Mouse (Mus musculus): ENCODE results near the gene Arhgap32. TPM values are rescaled to one million over a fixed set of nuclear protein-coding genes. Genes with fewer than 3 reads are reported as not detected.

The Arhgap32 gene
- total RNA-seq, 2 experiments from 2014 or later, result 450 to 496 TPM

DNA sequence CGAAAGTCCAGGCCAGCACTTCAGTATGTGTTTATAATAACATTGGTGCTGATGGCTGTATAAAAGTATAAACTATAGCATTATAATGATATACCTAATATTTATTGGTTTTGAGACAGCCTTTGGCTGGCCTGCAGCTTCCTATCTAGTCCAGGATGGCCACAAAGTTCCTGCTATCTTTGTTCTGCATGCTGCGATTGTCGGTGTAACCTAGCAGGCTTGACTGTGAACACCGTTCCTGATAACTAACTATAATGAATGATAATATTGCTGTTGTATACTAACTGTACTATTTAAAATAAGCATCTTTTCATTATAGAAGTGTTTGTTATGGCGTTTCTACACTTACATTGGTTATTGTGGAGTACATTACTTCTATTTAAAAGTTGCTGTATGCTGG lies 124.5 kb downstream of the Arhgap32 start:
- DNase-seq (ENCODE audit: extremely low spot score in 1 of 2, low spot score in 2 of 2), result no peak
- Histone ChIP-seq H3K27ac (no peak overlapping the region), H3K4me3 (no peak overlapping the region)
- intact Hi-C loops (cut with DNase I), result no loop called here
- TF ChIP-seq CTCF (IDR thresholded peaks at IDR 0.05), result no peak

DNA sequence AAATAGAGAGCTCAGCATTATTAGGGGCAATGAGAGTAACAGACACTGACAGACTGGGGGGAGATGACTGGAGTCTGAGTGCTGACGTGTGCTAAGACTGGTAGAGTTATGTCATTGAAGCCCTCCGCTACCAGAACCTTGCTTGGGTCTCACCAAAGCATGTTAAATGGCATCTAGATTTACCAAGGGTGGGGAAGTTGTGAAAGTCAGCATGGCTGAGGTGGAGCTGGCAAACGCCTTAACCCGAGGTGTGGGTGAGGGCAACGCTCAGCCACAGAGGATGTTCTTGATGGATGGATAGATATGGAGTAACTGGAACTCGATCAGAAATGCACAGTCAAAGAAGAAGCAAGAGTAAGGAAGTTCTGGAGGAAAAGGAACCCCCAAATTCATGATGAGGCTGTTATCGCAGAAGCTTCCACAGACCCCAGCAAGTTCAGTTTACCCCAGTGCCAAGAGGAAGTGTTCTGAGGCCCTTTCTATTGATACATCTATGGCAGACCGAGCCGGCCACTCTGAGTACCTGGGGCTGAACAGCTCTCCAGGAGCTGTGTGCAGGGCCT lies 125.8 kb downstream of the Arhgap32 start:
- no peak for DNase-seq (ENCODE audit: extremely low spot score in 1 of 2, low spot score in 2 of 2)
- Histone ChIP-seq H3K4me3 (no peak overlapping the region), H3K27ac (no peak overlapping the region)
- intact Hi-C loops (cut with DNase I), result no loop called here
- no peak for TF ChIP-seq CTCF (IDR thresholded peaks at IDR 0.05)

DNA sequence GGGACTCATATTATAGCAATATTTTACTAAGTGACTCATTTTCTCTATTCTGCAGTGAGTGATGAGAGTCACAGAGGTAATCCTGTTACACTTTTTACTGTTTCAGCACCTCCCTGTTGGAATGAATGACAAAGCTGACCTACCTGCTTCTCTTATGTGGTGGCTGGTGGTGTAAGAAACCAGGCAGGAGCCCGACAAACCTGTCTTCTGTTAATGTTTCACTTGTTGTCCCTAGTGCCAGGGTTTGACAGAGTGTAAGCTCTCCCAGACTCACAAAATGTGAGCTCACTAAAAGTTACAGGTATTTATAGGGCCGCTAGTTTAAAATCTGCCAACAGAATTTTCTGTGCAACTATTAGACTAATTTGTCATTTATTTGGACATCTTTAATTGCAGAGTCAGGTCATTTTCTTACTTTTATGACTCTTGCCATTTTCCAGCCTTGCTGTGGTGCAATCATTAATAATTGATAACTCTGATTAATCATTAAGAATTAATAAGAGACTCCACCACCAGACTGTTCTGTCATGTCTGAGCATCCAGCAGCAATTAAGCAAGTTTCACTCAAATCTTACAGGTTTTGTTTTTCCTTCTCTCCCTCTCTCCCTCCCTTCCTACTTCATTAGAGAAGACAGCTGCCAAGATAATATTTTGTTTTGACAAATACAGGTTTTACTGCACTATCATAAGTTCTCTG lies 127.1 kb downstream of the Arhgap32 start:
- DNase-seq (ENCODE audit: extremely low spot score in 1 of 2, low spot score in 2 of 2), result no peak
- TF ChIP-seq CTCF (IDR thresholded peaks at IDR 0.05), result no peak
- intact Hi-C loops (cut with DNase I), result no loop called here
- Histone ChIP-seq H3K4me3 (no peak overlapping the region), H3K27ac (no peak overlapping the region)

DNA sequence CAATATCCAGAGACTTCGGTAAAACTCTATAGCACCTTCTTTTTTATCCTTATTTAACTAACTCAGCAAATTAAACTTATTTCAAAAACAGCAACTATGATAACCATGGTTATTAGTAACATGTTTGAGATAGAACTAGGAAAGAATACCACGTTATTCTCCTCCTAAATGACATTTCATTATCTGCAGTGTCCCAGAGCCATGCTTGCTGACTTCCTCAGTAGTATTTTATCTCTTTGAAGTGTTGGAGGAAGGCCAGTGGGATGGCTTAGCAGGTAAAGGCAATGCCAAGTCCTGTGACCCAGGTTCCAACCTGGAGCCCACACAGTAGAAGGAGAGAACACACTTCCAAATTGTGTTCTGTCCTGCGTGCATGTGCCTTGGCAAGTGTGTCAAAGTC lies 129.3 kb downstream of the Arhgap32 start:
- H3K4me3 ChIP-seq, result no peak overlapping the region
- H3K27ac ChIP-seq, result no peak overlapping the region
- intact Hi-C loops (cut with DNase I), result no loop called here
- no peak for TF ChIP-seq CTCF (IDR thresholded peaks at IDR 0.05)
- DNase-seq (ENCODE audit: extremely low spot score in 1 of 2, low spot score in 2 of 2), result no peak

DNA sequence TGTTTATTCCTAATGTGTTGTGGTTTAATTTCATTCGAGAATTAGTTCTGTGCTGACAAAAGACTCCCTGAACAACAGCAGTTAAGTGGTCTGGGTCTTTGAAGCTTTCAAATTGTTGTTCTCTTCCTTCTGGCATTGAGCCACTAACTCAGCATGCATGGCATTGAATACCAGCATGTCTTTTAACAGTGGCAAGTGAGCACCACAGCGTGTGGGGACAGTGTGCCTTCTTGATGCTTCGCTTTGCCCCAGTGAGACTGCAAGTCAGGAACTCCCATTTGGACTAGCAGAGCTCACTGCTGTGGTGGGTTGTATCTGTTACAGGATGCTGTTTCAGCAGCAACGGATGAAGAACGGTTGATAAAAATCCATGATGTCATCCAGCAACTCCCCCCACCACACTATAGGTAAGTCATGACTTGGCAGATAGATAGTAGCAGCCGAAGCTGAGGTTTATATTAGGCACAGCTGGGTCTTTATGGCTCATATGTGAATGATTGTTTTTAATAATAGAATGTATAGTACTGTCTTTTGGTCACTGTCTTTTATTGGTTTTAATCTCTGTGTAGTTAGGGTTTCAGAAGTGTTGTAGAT lies 130.3 kb downstream of the Arhgap32 start:
- intact Hi-C loops (cut with DNase I), result no loop called here
- H3K4me3 ChIP-seq, result no peak overlapping the region
- TF ChIP-seq CTCF (IDR thresholded peaks at IDR 0.05), result no peak
- H3K27ac ChIP-seq, result no peak overlapping the region
- no peak for DNase-seq (ENCODE audit: extremely low spot score in 1 of 2, low spot score in 2 of 2)

DNA sequence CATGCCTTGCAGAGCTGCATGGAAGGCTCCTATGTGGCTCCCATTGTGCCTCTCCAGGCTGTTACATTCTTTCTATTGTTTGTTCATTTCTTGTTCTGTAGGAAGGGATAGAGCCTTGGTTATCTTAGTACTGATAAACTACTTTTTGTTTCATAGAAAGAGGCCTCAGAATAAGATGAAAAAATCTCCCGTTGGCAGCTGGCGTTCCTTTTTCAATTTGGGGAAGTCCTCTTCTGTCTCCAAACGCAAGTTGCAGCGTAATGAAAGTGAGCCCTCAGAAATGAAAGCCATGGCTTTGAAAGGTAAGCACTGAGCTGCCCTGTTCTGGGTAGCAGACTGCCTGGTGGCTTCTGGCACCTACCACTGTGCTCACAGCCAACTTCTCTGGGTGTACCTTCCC lies 134.6 kb downstream of the Arhgap32 start:
- no peak overlapping the region for H3K27ac ChIP-seq
- H3K4me3 ChIP-seq, result no peak overlapping the region
- DNase-seq (ENCODE audit: extremely low spot score in 1 of 2, low spot score in 2 of 2), result no peak
- intact Hi-C loops (cut with DNase I), result no loop called here
- TF ChIP-seq CTCF (IDR thresholded peaks at IDR 0.05), result no peak

DNA sequence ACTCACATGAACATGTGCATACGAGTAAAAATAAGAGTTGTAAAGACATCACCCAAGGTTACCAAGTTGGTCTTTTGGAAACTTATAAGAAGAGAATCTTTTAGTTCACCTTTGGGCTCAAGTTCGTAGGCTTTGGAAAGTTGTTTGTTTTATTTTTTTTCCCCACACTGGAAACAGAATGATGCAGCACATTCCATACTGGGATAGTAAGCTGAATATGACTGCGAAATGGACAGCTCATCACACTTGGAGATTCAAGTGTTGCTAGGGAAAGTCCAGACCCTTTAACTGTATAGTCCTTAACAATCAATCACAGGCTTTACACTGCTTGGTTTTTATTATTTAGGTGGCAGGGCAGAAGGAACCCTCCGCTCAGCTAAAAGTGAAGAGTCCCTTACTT lies 137.8 kb downstream of the Arhgap32 start:
- intact Hi-C loops (cut with DNase I), result no loop called here
- Histone ChIP-seq H3K27ac (no peak overlapping the region), H3K4me3 (no peak overlapping the region)
- no peak for DNase-seq (ENCODE audit: extremely low spot score in 1 of 2, low spot score in 2 of 2)
- TF ChIP-seq CTCF (IDR thresholded peaks at IDR 0.05), result no peak

DNA sequence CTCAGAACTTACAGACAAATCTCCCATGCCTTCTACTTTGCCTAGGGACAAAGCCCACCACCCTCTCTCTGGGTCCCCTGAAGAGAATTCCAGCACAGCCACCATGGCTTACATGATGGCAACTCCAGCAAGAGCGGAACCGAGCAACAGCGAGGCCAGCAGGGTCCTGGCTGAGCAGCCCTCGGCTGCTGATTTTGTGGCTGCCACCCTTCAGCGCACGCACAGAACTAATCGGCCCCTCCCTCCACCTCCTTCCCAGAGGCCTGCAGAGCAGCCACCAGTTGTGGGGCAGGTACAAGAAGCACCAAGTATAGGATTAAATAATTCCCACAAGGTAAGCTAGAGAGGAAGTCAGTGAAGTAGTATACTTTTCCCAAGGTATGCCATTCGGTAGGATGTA lies 141.4 kb downstream of the Arhgap32 start:
- no peak for TF ChIP-seq CTCF (IDR thresholded peaks at IDR 0.05)
- DNase-seq (ENCODE audit: extremely low spot score in 1 of 2, low spot score in 2 of 2), result no peak
- Histone ChIP-seq H3K27ac (no peak overlapping the region), H3K4me3 (no peak overlapping the region)
- intact Hi-C loops (cut with DNase I), result loop anchor here (5.0 kb wide), 1 partner anchor 310 kb away; no protein-coding TSS in a partner anchor

DNA sequence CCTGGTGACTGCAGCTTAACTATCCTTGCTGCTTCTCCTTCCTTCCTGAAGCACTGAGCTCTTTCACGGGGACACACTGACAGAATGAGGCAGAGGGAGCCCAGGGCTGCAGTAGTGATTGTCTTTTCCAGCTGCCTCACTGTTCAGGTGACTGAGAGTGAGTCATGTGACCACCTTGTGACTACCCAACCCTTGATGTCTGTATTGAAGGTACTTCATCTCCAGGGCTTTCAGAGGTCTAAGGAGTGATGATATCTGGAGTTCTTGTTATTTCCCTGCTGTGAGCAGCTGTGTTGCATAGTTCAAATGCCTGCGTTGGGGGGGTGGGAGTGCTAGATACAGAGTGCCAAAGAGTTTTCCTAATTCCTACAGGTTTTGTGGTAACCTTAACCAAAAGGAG lies 141.9 kb downstream of the Arhgap32 start:
- Histone ChIP-seq H3K4me3 (no peak overlapping the region), H3K27ac (no peak overlapping the region)
- DNase-seq (ENCODE audit: extremely low spot score in 1 of 2, low spot score in 2 of 2), result no peak
- intact Hi-C loops (cut with DNase I), result loop anchor here (5.0 kb wide), 1 partner anchor 311 kb away; no protein-coding TSS in a partner anchor
- no peak for TF ChIP-seq CTCF (IDR thresholded peaks at IDR 0.05)

DNA sequence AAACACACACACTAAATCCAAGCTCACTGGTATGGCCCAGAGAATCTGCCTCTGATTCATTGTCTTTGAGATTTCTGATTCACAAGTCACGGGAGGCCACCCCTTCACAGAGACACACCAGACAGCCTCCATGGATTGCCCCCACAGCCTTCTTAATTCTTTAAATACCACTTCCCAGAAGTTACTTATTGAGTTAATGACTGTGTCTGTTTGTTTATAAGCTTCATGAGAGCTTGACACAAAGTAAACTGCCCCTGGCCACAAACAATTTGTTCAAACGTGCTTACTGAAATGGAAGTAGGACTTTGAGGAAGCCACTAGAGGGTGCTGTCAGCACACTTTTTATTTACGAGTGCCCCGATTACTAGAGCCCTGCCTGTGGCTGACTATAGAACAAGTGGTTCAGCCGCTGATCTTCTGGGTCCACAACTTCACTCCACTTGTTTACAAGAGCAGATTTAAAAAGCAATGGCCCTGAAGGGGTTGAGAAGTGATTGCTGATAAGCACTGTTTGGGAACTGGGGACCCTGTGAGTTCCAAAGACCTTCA lies 156.0 kb downstream of the Arhgap32 start:
- peak; percentile 60 for DNase-seq (ENCODE audit: extremely low spot score in 1 of 2, low spot score in 2 of 2)
- intact Hi-C loops (cut with DNase I), result loop anchor here (1.0 to 10.0 kb wide), 4 partner anchors 78 to 975 kb away; no protein-coding TSS in a partner anchor
- H3K4me3 ChIP-seq, result no peak overlapping the region
- TF ChIP-seq CTCF (IDR thresholded peaks at IDR 0.05), result peak; percentile 89
- H3K27ac ChIP-seq, result no peak overlapping the region

DNA sequence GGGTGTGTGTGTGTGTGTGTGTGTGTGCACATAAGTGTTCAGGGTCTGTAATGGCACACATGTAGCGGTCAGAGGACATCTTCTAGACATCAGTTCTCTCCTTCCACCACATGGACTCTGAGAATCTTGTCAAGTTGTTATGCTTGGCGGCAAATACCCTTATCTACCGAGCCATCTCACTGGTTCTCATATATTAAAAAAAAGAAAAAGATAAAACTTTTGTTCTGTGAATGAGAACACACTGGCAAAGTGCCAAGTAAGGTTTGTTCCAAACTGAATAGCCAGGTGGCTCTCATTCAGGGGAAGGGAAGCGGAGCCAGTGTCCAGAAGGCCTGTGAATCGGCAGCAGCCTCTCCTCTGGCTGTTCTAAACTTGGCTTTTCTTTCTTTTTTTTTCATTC lies 162.1 kb downstream of the Arhgap32 start:
- intact Hi-C loops (cut with DNase I), result loop anchor here (10.0 kb wide), 1 partner anchor 287 kb away; no protein-coding TSS in a partner anchor
- no peak for DNase-seq (ENCODE audit: extremely low spot score in 1 of 2, low spot score in 2 of 2)
- Histone ChIP-seq H3K27ac (no peak overlapping the region), H3K4me3 (no peak overlapping the region)
- no peak for TF ChIP-seq CTCF (IDR thresholded peaks at IDR 0.05)

DNA sequence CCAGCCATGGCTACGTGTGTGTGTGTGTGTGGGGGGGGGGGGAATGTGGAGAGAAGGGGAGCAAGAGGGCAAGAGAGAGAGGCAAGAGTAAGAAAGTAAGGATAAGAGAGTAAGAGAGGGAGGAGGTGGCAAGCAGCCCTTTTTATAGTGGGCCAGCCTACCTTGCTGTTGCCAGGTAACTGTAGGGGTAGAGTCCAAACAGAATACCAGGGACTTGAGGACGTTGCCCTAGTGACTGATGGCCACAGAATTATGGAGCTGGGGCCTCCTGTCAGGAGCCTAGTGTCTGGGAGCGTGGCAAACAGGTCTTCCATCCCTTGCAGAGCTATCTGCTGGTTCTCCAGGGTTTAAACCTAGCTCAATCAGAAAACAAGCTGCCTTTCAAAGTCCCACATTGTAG lies 163.9 kb downstream of the Arhgap32 start:
- Histone ChIP-seq H3K27ac (no peak overlapping the region), H3K4me3 (no peak overlapping the region)
- intact Hi-C loops (cut with DNase I), result loop anchor here (10.0 kb wide), 1 partner anchor 285 kb away; no protein-coding TSS in a partner anchor
- no peak for TF ChIP-seq CTCF (IDR thresholded peaks at IDR 0.05)
- DNase-seq (ENCODE audit: extremely low spot score in 1 of 2, low spot score in 2 of 2), result no peak

Measured in left cerebral cortex, adult 2 months (tissue).